Mouse (Mus musculus): ENCODE data around the gene Adcy2. TPM values are rescaled to one million over a fixed set of nuclear protein-coding genes. Genes with fewer than 3 reads are reported as not detected.

The Adcy2 gene
- total RNA-seq, 2 experiments from 2014 or later, result 0.53 to 0.68 TPM

GRCm38 (mm10) chr13:68981048-68981447, 18.3 kb downstream of the Adcy2 start:
- intact Hi-C loops (cut with DNase I), result no loop called here
- no peak for DNase-seq

GRCm38 (mm10) chr13:68973143-68973542, 26.2 kb downstream of the Adcy2 start:
- intact Hi-C loops (cut with DNase I), result no loop called here
- no peak for DNase-seq

GRCm38 (mm10) chr13:68961580-68961979, 37.8 kb downstream of the Adcy2 start:
- no peak for DNase-seq
- intact Hi-C loops (cut with DNase I), result no loop called here

GRCm38 (mm10) chr13:68960513-68960912, 38.8 kb downstream of the Adcy2 start:
- intact Hi-C loops (cut with DNase I), result no loop called here
- no peak for DNase-seq

DNA sequence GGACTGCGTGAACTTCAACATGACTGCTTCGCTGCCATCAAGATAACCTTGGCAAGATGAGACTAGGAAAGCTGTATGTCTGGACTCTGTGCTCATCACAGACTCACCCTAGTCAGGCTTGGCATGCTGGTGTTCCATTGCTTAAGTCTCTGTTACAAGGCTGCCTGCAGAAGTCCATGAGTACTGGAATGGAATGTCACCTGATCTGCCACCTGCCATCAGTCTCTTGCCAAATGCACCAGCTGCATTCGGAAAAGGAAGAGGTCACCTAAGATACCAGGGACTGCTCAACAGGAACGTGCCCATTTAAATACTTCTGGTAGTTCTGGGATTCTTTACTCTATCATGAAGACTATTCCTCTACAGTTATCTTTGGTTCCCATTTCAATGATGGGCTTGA, 39.9 kb downstream of the Adcy2 start:
- no peak for DNase-seq
- intact Hi-C loops (cut with DNase I), result no loop called here

GRCm38 (mm10) chr13:68942735-68943134, 56.6 kb downstream of the Adcy2 start:
- no peak for DNase-seq
- intact Hi-C loops (cut with DNase I), result no loop called here

- DNase-seq, result no peak
- intact Hi-C loops (cut with DNase I), result no loop called here
Measured at GRCm38 (mm10) chr13:68941429-68941828, 57.9 kb downstream of the Adcy2 start.

DNA sequence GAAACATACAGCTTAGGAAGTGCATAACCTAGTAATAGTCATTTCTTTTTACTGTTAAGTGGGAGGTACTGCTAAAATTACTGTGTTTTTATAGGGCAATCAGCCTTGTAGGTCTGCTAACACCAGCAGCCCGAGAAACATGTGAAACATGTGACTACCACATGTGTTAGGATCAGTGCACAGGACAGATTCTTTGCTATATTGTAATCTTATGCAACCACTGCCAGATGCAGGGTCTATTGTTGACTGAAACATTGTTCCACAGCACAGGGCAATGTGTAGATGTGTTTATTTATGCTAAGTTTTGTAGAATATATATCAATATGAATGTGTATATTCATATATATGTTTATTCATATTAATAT, 67.1 kb downstream of the Adcy2 start:
- intact Hi-C loops (cut with DNase I), result no loop called here
- DNase-seq, result no peak

DNA sequence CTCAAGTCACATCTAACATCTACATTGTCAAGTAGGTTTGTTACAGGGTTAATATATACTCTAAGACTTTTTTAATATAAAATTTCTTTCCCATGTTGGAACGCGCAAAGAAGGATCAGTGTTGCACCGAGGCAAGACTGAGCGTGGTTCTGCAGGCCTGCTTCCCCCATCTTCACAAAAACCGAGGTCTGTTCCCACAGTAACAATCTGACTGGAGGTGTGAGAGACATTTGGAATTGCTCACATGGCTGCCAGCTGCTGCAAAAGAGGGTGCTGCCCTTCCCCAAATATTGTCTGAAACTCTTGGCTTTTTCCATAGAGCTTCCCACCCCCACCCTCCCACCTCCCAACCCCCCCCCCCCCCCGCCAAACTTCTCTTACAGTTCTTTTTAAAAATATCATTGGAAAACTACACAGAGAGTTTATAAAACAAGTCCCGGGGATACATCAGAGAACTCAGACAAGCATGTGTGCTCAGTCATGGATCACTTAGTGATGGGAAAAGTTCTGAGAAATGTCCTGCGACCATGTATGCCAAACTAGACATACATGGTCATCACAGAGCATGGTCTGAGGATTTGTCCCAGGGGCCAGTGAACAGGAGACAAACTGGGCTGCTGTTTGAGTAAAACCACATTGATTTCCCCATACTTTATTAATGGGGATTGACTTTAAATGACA, 67.6 kb downstream of the Adcy2 start:
- intact Hi-C loops (cut with DNase I), result no loop called here
- DNase-seq, result no peak

DNA sequence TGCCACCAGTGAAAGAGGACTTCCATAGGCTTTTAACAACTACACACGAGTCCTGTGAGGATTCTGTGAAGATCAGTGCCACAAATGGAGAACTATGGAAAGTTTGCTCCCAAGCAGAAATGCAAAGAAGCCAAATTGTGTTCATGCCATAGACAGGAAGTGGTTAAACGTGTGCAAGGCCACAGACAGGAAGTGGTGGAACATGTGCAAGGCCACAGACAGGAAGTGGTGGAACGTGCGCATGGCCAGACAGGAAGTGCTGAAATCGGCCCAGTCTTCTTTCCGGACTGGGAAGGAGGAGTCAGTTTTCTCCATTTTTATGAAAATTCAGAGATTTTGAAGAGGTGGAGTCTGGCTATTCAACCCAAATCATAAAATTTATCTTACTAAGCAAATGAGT, 70.9 kb downstream of the Adcy2 start:
- intact Hi-C loops (cut with DNase I), result no loop called here

DNA sequence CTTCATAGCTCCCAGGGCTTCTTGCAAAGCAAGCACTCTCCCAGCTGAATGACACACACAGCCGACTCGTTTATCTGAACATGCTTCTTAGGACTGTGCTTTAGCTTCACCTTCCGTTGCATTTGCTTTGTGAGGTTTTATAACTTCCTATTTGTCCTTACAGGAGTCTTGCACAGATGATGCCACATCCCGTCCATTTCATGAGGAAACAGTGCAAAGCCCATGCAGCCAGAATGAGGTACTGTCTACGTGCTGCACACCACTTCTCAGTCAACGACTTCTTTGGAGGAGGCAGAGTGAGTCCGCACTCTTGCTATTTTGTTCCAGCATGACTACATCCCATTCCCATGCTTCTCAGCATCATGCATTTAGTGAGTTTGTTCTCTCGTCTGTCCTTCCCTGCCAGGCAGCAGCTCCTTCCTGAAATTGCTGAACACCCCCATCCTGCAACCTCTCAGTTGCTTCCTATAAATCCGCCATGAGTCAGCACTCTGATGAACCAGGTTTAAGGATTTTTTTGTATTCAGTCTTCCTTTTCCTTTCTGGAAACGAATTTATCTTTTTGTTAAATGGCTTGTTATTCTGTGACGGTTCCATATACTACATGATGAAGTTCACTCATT, 85.6 kb downstream of the Adcy2 start:
- no peak for DNase-seq
- intact Hi-C loops (cut with DNase I), result no loop called here

More for the DNA sequence above, 70.9 kb downstream of the Adcy2 start:
- DNase-seq, result no peak

DNA sequence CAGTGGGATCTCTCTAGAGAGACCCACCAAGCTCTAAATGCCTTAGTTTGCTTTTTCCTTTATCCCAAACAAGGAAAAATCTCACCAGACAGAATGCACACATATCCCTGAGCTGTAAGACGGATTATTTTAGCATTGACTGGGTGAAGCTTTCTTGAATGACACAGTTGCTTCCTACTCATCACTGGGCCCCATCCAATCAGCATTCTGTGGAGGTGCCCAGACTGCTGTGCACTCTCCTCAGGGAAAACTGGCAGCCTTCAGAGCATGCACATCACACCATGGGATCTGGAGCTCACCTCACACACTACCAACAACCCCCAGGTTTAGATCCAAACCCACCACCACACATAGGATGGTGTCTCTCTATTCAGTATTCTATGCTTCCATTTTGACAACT, 92.7 kb downstream of the Adcy2 start:
- intact Hi-C loops (cut with DNase I), result no loop called here
- DNase-seq, result no peak

- DNase-seq, result no peak
- intact Hi-C loops (cut with DNase I), result no loop called here
Measured at GRCm38 (mm10) chr13:68902708-68903107, 96.6 kb downstream of the Adcy2 start.

- intact Hi-C loops (cut with DNase I), result no loop called here
- DNase-seq, result no peak
Measured at GRCm38 (mm10) chr13:68889929-68890593, 109.3 kb downstream of the Adcy2 start.

DNA sequence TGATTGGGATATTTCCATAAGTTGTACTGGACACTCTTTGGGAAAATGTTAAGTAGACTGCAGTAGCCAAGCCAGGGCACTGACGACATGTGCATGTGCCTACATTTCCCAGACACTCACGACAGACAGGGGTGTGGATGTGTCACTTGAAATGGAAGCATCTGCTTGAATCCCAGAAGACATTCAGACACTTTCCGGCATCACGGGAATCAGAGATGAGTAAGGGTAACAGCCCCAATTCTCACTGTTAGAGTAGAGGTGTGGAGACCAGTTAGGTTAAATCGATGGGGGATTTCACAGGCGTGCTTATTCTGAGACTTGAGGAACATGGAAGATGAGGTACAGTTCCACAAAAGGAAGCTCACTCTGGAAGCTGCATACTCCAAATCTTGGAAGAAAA, 130.6 kb downstream of the Adcy2 start:
- intact Hi-C loops (cut with DNase I), result no loop called here
- DNase-seq, result no peak

DNA sequence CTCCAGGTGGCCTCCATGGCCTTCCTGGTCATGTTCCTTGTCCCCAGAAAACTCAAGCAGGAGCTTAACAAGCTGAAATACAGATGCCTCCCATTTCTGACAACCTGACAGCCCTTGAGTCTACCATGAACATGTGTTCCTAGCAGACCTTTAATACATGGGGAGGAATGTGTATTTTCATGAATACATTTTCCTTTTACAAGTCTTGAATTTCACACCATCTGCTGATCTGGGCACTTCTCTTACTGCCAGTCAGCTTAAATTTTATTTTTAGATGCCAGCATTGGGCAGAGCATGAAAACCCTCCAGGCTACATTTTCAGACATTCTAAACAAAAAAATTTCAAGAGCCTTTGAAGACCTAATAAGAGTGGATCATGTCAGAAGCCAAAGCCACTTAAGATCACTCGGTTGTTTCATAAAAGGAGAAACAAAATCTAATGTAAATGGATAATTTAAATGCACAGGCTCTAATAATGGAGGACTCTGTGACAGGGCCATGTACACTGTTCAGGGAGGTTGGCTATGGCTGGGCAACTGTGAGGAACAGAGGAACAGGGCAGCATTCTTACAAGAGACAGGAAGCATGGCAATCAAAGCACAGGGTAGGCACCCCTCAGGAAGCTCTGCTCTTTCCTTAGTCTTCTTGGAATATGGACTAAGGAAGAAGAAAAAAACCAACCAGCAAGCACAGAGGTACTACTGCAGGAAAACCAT, 131.2 kb downstream of the Adcy2 start:
- intact Hi-C loops (cut with DNase I), result no loop called here

GRCm38 (mm10) chr13:68860036-68860435, 139.3 kb downstream of the Adcy2 start:
- no peak for DNase-seq
- intact Hi-C loops (cut with DNase I), result no loop called here

More for the DNA sequence above, 131.2 kb downstream of the Adcy2 start:
- no peak for DNase-seq

GRCm38 (mm10) chr13:68848265-68848664, 151.1 kb downstream of the Adcy2 start:
- DNase-seq, result no peak
- intact Hi-C loops (cut with DNase I), result no loop called here

GRCm38 (mm10) chr13:68839517-68839916, 159.8 kb downstream of the Adcy2 start:
- intact Hi-C loops (cut with DNase I), result no loop called here
- no peak for DNase-seq

- DNase-seq, result no peak
- intact Hi-C loops (cut with DNase I), result no loop called here
Measured at GRCm38 (mm10) chr13:68836183-68836582, 163.2 kb downstream of the Adcy2 start.

DNA sequence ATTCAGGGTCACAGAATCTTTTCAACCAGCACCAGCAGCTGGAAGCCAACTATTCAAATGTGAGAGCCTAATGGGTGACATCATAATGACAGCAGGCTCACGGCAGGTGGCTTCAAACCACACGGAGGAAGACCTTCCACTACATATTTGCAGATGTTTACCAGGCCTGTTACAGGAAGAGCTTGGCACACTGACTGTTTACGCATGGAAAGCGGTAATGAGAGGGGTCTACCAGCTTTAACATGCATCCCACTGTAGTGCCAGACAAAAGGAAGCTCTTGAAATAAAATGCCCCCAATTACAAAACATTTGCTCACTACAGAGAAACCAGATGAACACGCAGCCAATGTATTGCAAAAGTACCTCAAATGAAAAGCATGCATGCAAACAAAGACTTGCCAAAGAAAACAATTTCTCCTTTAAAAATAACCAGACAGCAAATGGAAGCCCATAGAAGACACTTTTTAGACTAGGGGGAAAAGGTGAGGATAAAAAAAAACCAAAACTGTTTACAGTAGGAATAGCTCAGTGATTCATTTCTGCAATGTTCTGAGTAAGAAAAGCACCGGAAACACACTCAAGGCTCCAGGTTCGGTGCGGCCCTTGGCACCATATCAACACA, 163.8 kb downstream of the Adcy2 start:
- intact Hi-C loops (cut with DNase I), result no loop called here
- no peak for DNase-seq

All from heart, postnatal 14 days (tissue).